Mouse (Mus musculus) kidney, adult 18-20 months (tissue): ENCODE results near the gene Olfr47.
A peak's percentile ranks its signal among the peaks of the same experiment; 100 is the strongest.
"Not testable (repeated sequence)": the region's sequence is repeated elsewhere in the genome, so short reads cannot be mapped to it uniquely, and the experiment has no call there.

Source experiments
- DNase-seq: peaks from one replicate; pipeline ENCODE4 v3.0.0; 2021

The Olfr47 gene

DNA sequence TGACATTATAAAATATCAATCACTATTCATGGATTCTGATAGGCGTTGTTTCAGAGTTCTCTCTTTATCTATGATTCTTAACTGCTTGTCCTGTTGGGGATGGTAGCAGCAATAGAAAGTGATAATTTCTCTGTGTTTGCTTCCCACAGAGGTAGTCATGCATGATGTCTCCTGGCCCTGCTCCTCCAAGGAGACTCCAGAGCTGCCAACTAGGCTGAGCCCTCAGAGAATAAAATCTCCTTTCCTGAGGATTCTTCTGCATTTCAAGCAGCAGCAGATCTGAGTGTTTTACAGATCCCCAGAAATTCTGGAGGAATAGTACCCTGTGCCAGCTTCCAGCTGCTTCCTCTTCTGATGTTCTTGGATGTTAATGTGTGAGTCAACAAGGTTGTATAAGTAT, at the start of gene Olfr47:
TSS of gene Olfr47 (plus strand) at position 275 of the 400 bp plus-strand sequence.
- DNase-seq, result not testable (repeated sequence)

DNA sequence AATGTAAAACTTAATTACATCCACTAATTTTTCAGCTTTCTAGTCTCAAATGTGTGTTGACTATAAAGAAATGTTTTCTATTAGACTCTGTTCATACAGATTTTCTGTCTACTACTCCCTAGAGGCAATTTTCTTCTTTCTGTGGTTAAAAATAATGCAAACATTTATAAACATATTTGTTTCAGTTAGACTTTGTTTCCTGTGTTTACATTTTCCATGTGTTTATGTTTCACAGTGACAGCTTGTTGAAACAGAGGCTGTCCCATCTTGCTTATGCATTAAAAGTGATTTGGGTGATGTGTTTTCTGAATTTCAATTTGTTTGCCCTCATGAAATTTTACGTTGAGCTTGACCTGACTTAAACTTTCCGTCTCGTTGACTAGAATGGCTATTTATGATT, 40.3 kb upstream of the Olfr47 start:
- no peak for DNase-seq

DNA sequence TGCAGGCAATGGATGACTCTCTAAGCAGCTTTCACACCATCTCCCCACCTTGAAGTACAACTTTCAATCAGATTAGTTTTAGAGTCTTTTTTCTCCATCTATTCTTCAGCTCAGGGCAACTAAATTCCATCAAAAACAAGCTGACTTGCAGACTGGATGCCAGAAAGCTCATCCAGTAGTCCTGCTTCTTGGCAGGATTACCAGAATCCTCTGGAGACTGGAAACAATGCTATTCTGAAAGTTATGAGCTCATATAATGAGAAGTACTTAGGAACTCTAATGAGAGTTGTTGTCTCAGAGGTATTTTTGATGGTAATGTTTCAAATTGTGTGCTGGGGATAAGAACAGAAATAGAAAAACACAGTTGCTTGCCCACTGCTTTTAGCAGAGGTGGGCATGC, 34.5 kb upstream of the Olfr47 start, which contains the start of gene Olfr435:
TSS of gene Olfr435 (plus strand) at position 366 of the 400 bp plus-strand sequence.
- DNase-seq, result no peak

DNA sequence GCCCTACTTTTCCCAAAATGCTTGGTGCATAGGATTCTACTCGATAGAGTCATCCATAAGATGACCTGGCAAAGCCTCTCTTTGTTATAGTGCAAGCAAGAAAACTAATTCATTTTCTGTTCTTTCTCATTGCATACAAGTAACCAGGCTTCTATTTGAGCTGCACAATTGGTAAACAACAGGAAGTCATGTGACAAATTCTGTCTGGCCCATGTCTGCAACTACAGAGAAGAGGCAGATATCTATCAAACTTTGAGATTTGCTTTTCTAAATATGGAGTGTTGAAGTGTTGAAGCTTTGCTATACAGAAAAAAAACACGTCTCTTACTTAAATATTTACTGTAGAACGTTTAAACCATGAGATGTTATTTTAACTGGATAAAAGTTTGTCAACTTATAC, 33.2 kb upstream of the Olfr47 start:
- DNase-seq, result no peak

DNA sequence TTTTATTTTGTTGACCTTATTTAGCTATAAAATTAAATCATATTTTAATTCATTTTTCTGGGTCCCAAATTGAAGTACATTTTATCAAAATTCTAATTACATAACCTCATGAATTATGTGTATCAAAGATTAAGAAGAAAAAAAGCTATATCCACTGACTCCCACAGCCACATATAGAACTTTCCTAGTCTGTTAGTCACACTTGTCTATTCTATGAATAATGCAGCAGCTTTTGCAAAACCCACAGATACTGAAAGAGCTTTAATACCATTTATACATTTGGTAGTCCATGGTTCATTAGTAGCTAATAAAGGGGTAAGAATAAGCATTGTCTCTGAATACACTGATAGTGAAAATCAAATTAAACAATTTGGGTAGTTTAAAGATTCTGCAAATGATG, 28.5 kb upstream of the Olfr47 start:
- DNase-seq, result no peak

DNA sequence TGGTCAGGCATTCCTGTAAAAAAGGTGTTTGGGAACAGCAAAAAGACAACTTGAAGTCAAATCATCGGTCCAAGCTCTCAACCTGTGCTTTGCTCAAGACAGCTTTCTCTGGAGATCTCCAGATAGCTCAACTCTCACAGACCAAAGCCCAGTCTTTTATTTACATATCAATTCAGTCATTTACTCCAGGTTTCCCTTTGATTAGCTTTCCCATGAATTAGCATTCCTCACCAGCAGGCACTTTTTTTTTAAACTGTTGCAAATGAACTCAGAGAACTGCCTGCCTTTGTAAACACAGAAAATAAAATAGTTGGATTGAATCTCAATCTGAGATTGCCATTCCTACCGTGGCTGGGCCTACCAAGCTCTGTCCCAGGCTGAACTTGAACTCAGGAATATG, 26.0 kb upstream of the Olfr47 start:
- DNase-seq, result no peak

DNA sequence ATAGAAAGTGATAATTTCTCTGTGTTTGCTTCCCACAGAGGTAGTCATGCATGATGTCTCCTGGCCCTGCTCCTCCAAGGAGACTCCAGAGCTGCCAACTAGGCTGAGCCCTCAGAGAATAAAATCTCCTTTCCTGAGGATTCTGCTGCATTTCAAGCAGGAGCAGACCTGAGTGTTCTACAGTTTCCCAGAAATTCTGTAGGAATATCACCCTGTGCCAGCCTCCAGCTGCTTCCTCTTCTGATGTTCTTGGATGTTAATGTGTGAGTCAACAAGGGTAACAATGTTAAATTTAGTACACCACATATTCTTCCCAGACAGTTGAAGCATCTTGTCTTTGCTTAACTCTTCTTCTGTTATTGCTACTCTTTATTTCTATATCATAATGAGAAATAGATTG, 18.5 kb upstream of the Olfr47 start, which contains the start of gene Olfr434:
TSS of gene Olfr434 (plus strand) at position 149 of the 400 bp plus-strand sequence.
- DNase-seq, result not testable (repeated sequence)

DNA sequence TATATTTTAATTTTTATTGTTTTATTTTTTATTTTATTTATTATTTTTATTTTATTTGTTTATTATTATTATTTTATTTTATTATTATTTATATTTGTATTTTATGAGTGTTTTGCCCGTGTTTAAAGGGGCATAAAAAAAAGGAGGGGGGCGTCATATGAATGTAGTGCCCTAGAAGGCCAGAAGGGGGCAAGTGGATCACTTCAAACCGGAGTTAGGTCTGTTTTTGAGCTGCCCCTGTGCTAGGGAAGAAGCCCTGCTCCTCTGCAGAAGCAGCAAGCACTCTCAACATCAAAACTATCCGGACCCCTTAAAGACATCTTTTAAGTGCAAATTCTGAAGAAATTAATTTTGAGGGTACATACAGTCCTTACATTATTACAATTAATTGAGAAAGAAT, 10.7 kb downstream of the Olfr47 start:
- DNase-seq, result no peak

DNA sequence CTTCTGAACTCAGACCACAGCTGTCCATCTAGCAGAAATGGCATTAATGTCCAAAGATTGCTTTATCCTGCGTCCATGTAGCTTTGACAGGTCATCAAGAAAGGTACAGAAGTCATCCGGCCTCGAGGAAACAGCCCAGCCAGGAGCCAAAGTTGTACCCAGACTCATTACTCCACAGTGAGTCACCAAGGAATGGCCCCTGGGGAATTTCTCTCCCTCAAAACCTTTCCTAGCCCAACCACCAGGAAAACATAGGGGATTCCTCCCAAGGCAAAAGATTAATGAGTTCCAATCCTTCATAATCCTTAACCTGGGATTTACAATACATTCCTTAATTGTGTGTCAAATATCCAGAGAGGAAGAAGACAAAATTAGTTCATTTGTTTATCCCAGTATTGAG, 16.1 kb downstream of the Olfr47 start:
- DNase-seq, result no peak

DNA sequence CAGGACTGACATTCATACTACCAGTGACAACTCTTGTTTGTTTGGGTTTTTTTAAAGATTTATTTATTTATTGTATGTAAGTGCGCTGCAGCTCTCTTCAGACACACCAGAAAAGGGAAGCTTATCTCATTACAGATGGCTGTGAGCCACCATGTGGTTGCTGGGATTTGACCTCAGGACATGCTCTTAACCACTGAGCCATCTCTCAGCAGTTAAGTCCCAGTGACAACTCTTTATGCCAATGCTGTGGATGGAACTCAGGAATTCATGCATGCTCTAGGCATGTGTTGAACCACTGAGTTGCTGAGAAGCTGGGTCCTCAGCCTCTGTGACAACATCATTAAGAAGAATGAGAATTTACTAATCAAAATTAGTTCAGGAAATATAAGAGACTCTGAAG, 21.7 kb downstream of the Olfr47 start:
- no peak for DNase-seq

DNA sequence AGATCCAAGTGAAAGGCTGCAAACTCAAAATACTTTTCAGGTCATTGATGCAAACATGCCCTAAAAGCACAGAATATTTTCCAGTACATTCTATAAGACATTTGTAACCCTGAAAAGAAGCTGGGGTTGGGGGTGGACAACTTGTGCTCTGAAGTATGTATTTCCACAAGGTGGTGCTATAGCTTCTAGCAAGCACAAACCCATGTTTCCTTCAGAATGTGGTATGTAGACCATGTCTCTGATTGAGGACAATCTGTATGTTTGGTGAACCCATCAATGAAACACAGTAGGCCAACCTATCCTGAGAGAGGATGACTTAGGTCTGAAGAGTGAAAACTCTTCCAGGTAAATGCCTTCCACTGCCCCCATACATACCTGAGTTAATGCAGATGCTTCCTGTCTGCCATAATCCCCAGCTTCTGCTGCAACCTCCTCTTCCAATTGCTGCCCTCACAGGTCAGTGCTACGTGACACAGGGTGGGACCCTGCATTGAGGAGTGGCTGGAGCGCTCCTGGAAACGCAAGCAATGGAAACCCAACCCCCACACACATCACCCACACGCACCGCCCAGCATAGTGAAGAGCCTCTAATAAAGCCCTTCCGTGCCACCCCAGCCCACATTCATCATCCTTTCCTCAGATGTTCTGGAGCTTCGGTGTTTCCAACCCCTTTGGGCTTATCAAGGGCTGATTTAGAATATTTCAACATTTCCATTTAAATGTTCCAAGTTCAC, 23.0 kb downstream of the Olfr47 start:
- peak; percentile 11 for DNase-seq

DNA sequence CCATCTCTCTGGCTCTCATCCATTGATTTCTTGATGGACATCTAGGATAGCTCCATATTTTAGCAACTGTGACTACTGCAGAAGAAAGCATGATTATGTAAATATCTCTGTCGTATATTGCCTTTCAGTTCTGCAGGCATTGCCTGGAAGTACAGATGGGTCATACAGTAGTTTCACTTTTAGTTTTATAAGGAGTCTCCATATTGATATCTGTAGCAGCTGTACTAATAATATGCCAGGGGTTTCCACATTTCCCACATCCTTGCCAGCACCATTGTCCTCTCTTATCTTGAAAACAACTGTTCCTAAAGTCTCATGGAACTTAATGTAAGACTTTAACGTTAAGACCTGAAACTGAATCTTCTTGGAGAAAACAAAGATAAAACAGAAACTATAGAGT, 29.4 kb downstream of the Olfr47 start:
- no peak for DNase-seq

DNA sequence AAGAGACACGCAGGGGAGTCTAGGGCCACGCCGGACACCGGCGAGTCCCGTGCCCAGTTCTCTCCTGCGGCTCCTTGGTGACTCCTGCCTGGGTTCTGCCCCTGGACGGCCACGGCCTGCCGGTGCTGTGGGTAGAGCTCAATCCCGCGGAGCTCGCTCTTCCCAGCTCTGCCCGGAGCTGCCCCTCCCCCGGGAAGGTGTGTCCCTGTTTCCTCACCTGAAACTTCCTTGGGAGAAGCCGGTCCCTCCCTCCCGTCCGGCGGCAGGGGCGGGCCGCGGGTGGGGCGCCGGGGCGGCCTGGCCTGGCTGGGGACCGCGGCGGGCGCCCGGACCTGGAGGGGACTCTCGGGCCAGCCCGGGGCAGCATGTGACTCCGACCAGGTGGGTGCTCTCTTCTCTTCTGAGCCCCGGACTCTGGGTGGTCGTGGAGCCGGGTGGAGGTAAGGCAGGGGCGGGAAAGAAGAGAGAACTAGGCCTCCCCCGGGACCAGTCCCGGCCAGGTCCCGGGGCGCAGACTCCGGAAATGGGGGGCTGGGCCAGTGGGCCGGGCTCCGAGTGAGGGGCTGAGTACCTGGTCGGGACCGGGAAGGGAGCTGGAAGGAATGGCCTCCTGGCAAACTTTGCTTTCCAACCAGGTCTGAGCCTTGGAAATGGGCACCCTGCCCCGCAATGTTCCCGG, 34.2 kb downstream of the Olfr47 start, which contains the start of gene Arhgef5:
TSS of gene Arhgef5 (plus strand) at position 220 of the 679 bp plus-strand sequence.
- peak; percentile 91 for DNase-seq

DNA sequence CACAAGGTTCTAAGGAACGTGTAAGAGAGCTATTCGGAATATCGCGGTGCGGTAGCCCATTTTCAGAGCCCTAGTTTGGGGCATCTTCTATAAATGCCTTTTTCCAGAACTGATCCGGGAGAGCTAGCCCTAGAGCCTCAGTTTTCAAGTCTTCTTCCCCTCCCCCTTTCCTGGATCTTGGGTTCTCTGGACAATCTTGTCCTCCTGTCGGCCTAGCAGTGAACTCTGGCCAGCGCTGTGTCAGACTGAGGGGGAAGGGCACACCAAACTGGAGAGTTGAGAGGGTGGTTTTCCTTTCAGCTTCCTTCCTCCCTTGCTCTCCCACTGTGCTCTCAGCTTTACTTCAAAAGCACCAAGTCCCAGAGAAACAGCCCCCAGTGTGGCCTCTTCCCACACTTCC, 35.0 kb downstream of the Olfr47 start:
- DNase-seq, result peak; percentile 62

DNA sequence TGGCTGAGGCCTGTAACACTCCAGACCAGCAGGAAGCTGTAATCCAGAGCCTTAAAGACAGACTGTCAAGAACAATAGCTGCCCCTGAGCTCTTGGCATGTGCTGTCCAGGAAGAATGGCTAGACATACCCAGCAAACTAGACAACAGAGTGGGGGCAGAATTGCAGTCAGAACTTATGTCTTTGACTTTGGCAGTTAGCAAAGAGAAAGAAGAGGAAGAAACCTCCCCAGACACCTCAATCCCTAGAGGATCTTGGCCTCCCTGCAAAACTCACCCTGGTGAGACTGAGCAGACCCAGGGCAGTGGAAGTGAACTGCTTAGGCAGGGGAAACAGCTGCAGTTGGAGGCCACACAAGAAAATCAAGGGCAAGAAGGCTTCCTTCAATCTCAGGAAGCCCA, 41.3 kb downstream of the Olfr47 start:
- no peak for DNase-seq

DNA sequence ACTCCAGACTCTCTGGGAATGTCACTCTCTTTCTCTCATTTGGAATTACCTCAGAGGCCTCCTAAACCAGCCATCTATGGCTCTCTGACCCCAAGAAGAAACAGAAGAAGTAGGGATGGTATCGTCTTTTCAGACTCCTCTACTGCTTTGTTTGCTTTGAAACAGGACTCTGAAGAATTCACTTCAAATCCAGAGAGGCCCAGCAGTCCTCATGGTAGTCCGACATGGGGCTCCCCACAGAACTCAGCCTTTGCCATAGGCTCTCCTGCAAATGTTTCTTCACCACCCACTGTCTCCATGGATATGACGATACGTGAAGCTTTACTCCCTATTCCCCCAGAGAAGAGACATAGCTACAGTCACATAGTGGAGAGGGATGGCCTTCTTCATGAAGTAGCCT, 42.8 kb downstream of the Olfr47 start:
- no peak for DNase-seq

DNA sequence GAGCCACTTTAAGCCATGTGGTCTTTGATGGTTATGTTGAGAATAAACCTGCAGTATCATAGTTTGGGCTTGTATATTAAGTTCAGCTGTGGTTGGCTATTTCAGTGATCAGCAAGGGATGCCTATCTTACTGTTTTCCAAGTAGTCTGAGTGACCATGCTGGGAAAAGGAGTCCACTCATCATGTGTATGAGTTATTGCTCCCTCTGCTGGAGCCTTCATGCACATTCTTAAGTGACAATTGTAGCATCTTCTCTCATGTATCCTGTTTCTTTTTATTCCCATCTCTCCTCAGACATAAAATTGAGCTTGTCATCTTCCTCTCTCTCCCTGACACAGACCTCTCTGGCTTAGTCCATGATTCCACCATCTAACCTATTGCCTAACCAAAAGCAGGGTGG, 46.9 kb downstream of the Olfr47 start:
- DNase-seq, result no peak

DNA sequence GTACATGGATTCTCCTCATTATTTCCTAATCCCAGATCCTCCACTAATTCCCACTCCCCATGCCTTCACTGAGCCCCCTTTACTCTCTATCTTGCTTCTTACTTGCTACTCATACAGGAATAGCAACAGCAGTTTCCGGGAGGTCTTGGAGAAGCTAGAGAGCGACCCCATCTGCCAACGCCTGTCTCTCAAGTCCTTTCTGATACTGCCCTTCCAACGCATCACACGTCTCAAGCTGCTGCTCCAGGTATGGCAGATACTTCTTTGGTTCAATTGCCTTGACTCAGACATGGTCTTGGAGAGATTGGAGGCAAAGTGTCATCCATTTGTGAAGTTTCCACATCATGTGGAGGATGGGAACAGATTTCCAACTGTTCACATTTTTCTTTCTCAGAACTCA, 49.2 kb downstream of the Olfr47 start:
- DNase-seq, result no peak
